Mouse (Mus musculus) hindbrain, postnatal 0 days (tissue): ENCODE results near the gene Spr. TPM values are rescaled to one million over a fixed set of nuclear protein-coding genes. Genes with fewer than 3 reads are reported as not detected.

Source experiments
- ATAC-seq: fragments of 200-750 bp; cut with Nextera tagmentation; 2 replicates; pipeline ENCODE4 v1.8.0; 2017; ENCODE audit warnings: mild to moderate bottlenecking, moderate TSS enrichment, moderate library complexity
- DNase-seq: peaks from one replicate; pipeline ENCODE4 v3.0.0-alpha.2; 2015; ENCODE audit warnings: low spot score
- H3K27ac ChIP-seq: fragments of 300-500 bp; sonication (generic); 2 replicates; pipeline ENCODE4 v1.5.1; 2014; ENCODE audit warnings: mild to moderate bottlenecking
- H3K27me3 ChIP-seq: fragments of 300-500 bp; sonication (generic); 2 replicates; pipeline ENCODE4 v1.6.1; 2014; ENCODE audit warnings: low read length, mixed read lengths; ENCODE audit not compliant: insufficient read depth
- H3K36me3 ChIP-seq: fragments of 300-500 bp; sonication (generic); 2 replicates; pipeline ENCODE4 v1.6.1; 2014; ENCODE audit warnings: low read length, mixed read lengths; ENCODE audit not compliant: insufficient read depth
- H3K4me1 ChIP-seq: fragments of 300-500 bp; sonication (generic); 2 replicates; pipeline ENCODE4 v1.6.1; 2014; ENCODE audit warnings: antibody characterized with exemption, low read length, mixed read lengths; ENCODE audit not compliant: insufficient read depth
- H3K4me2 ChIP-seq: fragments of 300-500 bp; sonication (generic); 2 replicates; pipeline ENCODE4 v1.6.1; 2014; ENCODE audit warnings: low read depth, mild to moderate bottlenecking, low read length, moderate library complexity, mixed read lengths
- H3K4me3 ChIP-seq: fragments of 300-500 bp; sonication (generic); 2 replicates; pipeline ENCODE4 v1.5.1; 2014; ENCODE audit warnings: low read length
- H3K9ac ChIP-seq: fragments of 300-500 bp; sonication (generic); replicated peaks from 2 replicates; pipeline ENCODE4 v1.6.1; 2014; ENCODE audit warnings: mild to moderate bottlenecking, low read length, moderate library complexity, mixed read lengths
- H3K9me3 ChIP-seq: fragments of 300-500 bp; sonication (generic); 2 replicates; pipeline ENCODE4 v1.6.1; 2016; ENCODE audit warnings: low read length, mixed read lengths
- CTCF ChIP-seq: IDR thresholded peaks from 2 replicates; pipeline ENCODE4 v1.5.1; 2016; ENCODE audit warnings: antibody characterized with exemption, control low read depth, low read depth
- WGBS: fragments of 180-500 bp; shearing (Covaris S2); extraction: QIAGEN DNeasy Blood & Tissue Kit; methylation state at CpG from one replicate; pipeline ENCODE4 v1.1.7; 2014; 5-methylcytosine and 5-hydroxymethylcytosine counted together
- polyA plus RNA-seq: library from polyadenylated mRNA; unstranded; fragments of >200 nt; fragmentation: Nextera tagmentation; extraction: Ambion mirVana; gene quantifications from 2 replicates; pipeline ENCODE4 v1.2.1, GENCODE M21; 2015
- total RNA-seq: library from RNA; depleted of rRNA; stranded (reverse); fragments of >200 nt; gene quantifications from 2 replicates; pipeline ENCODE4 v1.2.3, GENCODE M21; 2014; rRNA removed

Spr gene
- total and polyA plus RNA-seq, 2 experiments from 2014 or later, result 36.1 to 44.3 TPM

- ATAC-seq, result no peak
These were observed 50.1 kb downstream of the Spr start for GRCm38 (mm10) chr6:85087425-85087824.

GRCm38 (mm10) chr6:85086645-85087044 lies 50.9 kb downstream of the Spr start:
- no peaks in the 10 kb centered on the region for H3K36me3 ChIP-seq
- no peak overlapping the region for H3K9ac ChIP-seq
- no peak for TF ChIP-seq CTCF
- H3K27ac ChIP-seq, result no peak overlapping the region
- H3K4me2 ChIP-seq, result no peak overlapping the region
- no peaks in the 10 kb centered on the region for H3K4me1 ChIP-seq
- 75% methylated on average over 3 of the region's 3 CpGs for WGBS
- no peaks in the 10 kb centered on the region for H3K9me3 ChIP-seq
- DNase-seq (no peak), ATAC-seq (no peak)
- H3K27me3 ChIP-seq, result no peaks in the 10 kb centered on the region
- H3K4me3 ChIP-seq, result no peak overlapping the region

More at GRCm38 (mm10) chr6:85087425-85087824, 50.1 kb downstream of the Spr start:
- Histone ChIP-seq H3K9me3 (no peaks in the 10 kb centered on the region), H3K9ac (no peak overlapping the region), H3K4me1 (no peaks in the 10 kb centered on the region), H3K27me3 (no peaks in the 10 kb centered on the region), H3K4me3 (no peak overlapping the region), H3K27ac (no peak overlapping the region), H3K36me3 (no peaks in the 10 kb centered on the region), H3K4me2 (no peak overlapping the region)
- TF ChIP-seq CTCF, result no peak
- WGBS, result 87% methylated on average over 4 of the region's 4 CpGs
- DNase-seq, result no peak

Other genes starting within 250 kb of the Spr start
- 38.1 and 40.8 TPM in 2 replicates for gene Exoc6b, start 68.3 kb downstream of the Spr start, total RNA-seq
- gene Exoc6b, start 68.3 kb downstream of the Spr start, polyA plus RNA-seq, result 32.8 and 36.2 TPM in 2 replicates
- 0.52 and 0.61 TPM in 2 replicates for gene Emx1, start 49.7 kb upstream of the Spr start, total RNA-seq
- gene Emx1, start 49.7 kb upstream of the Spr start, polyA plus RNA-seq, result 0.11 TPM in 1 of 2 replicates, not detected in the other
- gene Sfxn5, start 195.7 kb upstream of the Spr start, total RNA-seq, result 144 and 151 TPM in 2 replicates
- gene Sfxn5, start 195.7 kb upstream of the Spr start, polyA plus RNA-seq, result 108 and 115 TPM in 2 replicates
- 62.6 and 66.5 TPM in 2 replicates for gene Rab11fip5, start 236.9 kb upstream of the Spr start, total RNA-seq
- gene Rab11fip5, start 236.9 kb upstream of the Spr start, polyA plus RNA-seq, result 23.4 and 26.7 TPM in 2 replicates